Mouse (Mus musculus) c-Kit-positive CD71-positive TER-119-positive erythroid progenitor cells, embryonic 14.5 days (primary cell): ENCODE data around the gene Zmiz1.

Source experiments
- DNase-seq: peaks from one replicate; pipeline ENCODE4 v3.0.0-alpha.2; 2013; ENCODE audit warnings: low spot score

Zmiz1 gene

DNA sequence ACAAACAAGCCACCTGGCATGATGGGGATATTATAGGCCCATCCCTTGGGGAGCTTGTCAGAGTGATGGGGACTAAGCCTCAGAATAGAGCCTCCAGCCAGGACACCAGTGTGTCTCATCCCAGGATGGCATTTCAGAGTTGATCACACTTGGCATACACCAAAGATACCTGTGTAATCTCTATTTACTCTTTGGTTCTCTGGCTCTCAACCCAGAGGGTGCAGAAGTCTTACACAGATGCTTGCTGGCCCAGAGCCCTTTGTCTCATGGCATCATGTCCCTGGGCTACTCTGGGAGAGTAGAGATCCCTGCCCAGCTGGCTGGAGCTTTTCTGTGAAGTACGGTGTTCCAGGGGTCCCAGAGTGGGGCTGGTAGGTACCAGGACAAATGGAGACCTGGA is 78.4 kb downstream of the Zmiz1 start:
- DNase-seq, result no peak

DNA sequence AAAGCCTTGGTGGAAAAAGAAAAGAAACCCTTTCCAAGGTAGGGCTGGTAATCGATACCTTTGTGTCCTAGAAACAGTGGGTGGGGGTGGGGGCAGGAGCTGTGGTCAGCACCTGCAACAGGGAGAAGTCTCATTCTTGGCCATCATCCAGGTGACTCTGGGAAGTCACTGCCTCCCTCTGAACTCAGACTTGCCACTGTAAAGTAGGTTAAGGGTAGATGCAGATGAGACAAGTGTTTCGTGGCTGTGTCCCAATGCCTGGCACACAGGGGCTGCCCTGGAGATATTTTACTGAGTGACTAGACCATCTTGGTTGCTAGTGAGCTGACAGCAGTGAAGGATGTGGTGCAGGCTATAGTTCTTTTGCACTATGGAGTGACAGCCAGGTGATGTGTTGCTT is 79.5 kb downstream of the Zmiz1 start:
- DNase-seq, result no peak

DNA sequence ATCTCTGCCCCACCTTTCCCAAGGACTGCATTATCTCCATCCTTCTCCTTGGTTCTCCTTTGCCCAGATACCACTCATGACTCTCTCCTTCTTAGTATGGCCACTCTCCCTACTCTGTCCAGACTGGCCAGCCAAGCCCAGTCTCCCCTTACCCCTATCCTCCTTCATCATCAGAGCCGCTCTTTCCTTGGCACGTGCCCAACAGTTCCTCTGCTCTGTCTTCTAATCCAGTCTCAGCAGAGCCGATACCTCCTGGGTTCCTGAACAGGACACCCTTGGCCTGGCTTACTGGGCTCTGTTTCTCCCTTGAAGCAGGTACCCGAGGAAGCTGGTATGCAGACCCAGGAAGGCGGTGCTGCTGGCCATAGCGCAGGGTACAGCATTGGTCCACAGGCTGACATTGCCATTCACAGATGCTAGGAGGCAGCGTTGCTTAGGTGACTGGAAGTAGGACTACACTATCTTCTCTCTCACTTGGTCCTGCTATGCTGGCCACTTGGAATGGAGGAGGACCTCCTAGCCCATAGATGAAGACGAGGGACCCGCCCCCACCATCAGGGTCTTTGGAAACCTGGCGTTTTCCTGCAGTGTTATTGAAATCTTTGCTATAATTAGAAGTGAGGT is 80.6 kb downstream of the Zmiz1 start:
- no peak for DNase-seq

GRCm38 (mm10) chr14:25540172-25540571 is 81.2 kb downstream of the Zmiz1 start:
- DNase-seq, result no peak

- DNase-seq, result no peak
Measured at GRCm38 (mm10) chr14:25541213-25541612, 82.2 kb downstream of the Zmiz1 start.

GRCm38 (mm10) chr14:25543098-25543497 is 84.1 kb downstream of the Zmiz1 start:
- DNase-seq, result no peak

- DNase-seq, result no peak
Measured at GRCm38 (mm10) chr14:25543927-25544326, 84.9 kb downstream of the Zmiz1 start.

GRCm38 (mm10) chr14:25546852-25547621 is 88.1 kb downstream of the Zmiz1 start:
- DNase-seq, result no peak

DNA sequence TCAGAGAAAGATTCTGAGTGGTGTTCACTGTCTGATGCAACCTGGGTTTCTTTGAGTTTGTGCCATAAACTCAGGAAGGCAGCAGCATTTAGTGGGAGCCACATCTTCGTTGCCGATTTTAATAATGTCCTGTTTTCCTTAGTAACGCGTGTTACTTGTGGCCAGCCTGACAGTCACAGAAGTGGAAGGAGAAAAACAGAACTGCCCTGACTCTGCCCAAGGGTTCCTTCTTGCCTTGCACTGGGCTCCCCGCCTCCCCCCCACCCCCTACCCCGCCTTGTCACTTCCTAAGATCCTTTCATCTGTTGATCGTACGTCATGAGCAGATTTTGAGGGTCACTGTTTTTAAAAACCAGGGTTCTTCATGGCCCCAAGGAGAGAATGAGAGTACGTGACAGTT is 88.9 kb downstream of the Zmiz1 start:
- no peak for DNase-seq

GRCm38 (mm10) chr14:25548650-25549049 is 89.7 kb downstream of the Zmiz1 start:
- DNase-seq, result no peak

- no peak for DNase-seq
Measured at GRCm38 (mm10) chr14:25549125-25549524, 90.1 kb downstream of the Zmiz1 start.

DNA sequence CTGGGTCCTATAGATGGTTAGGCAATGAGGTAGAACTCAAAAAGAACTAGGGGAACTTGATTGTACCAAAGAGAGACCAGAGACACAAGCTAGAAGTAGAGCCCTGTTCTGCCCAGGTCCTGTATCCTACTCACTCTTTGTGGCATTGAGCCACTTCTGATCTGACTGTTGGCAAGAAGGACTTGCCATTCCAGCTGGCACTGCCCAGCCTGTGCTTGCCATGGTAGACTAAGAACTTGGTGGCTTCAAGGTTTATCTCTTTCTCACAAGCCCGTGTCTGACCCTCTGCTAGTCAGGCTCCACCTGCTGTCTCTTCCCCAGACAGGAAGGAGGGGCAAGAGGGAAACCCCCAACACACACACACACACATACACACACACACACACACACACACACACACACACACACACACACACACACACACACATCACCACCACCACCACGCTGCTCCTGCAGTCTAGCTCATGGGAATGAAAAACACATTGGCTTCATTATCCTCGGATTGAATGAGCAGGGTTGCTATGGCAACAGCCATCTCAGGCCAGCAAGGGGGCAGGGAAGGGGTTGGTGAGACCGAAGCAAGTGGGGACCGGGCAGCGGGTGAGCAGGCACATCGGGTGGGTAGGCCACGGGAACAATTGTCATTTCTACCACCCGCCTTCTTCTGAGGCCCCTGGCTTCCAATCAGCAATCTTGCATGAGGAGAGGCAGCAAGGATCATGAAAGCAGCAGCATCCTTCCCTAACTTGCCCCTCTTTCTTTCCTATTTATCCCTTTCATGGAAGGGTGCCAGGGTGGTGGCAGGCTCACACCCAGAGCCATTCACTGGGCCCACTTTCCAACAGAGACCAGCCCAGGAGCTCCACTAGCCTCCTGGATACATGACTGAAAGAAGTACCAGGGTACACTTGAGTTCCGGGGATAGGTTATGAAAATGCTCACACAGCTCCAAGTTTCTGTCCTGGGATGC is 91.2 kb downstream of the Zmiz1 start:
- no peak for DNase-seq

DNA sequence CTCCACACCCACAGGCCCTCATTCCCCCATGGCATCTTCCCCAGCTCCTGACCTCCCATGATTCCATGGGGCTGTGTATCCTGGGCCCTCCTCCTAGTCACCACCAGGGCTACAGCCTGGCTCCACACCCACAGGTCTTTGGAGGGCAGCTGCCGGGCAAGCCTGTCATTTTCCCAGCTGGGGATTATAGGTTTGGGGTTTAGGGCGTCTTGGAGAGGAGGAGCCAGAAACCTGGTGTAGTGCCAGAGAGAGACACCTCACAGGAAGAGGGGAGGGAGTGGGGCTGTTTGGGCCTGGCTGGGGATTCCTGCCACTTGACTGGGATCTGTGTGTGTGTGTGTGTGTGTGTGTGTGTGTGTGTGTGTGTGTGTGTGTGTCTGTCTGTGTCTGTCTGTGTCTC is 92.7 kb downstream of the Zmiz1 start:
- DNase-seq, result no peak

DNA sequence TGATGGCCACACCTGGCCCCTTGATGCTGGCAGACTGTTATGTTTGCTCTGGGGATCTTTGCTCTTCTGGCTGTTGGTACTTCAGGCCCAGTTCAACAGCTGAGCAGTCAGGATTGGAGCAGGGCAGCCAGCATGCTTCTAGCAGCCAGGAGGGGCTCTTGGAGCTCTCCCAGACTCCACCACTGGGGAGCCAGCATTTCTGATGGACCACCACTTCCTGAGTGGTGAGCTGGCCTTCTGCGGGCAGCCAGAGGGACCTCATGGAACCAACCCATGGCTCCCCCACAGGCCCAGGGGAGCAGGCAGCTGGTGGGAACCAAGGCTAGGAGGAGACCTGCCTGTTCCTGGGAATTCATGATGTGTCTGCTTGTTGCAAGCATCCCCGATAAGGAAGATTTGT is 94.4 kb downstream of the Zmiz1 start:
- DNase-seq, result no peak

GRCm38 (mm10) chr14:25554781-25555180 is 95.8 kb downstream of the Zmiz1 start:
- DNase-seq, result no peak

DNA sequence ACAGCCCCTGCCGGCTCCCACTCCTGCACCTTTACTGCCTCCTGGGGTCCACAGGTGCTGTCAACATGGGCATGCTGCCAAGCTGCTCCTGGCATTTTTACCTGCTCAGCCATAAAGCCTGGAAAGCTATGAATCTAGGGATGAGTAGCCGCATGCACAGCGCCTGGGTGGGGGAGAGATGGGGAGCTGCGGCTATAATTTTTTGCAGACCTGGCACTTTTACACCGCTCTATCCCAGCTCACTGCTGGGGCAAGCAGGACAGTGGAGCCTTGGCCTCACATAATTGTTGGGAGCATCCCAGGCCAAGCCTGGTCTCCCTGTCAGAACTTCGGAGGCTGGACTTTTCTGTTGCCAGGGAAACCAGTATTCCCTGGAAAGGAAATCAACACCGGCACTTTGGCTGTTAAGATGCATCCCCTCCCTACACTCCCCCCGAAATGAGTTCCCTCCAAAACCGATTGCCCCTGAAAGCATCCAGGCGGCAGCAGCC is 96.4 kb downstream of the Zmiz1 start:
- DNase-seq, result no peak

GRCm38 (mm10) chr14:25555848-25556247 is 96.9 kb downstream of the Zmiz1 start:
- DNase-seq, result no peak

- no peak for DNase-seq
Measured at GRCm38 (mm10) chr14:25557014-25557413, 98.0 kb downstream of the Zmiz1 start.

DNA sequence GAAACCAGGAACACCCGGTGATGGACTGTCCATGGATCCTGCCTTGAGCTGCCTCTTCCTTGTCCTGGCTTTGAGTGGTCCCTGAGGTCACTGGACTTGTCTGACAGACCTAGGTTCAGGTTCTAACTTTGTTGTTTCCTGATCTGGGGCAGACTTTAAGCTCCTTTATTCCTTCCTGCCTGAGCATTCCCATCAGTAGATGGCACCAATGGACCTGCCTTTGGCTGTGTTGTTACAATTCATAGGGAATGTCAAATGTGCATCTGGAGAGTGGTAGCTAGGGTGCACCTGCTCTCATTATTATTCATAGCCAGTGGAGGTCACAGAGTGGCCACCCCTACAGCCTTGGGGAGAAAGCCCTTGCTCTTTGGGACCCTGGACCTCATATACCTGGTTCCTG is 99.5 kb downstream of the Zmiz1 start:
- DNase-seq, result no peak

- no peak for DNase-seq
Measured at GRCm38 (mm10) chr14:25559907-25560306, 100.9 kb downstream of the Zmiz1 start.

GRCm38 (mm10) chr14:25560841-25561240 is 101.9 kb downstream of the Zmiz1 start:
- DNase-seq, result no peak

DNA sequence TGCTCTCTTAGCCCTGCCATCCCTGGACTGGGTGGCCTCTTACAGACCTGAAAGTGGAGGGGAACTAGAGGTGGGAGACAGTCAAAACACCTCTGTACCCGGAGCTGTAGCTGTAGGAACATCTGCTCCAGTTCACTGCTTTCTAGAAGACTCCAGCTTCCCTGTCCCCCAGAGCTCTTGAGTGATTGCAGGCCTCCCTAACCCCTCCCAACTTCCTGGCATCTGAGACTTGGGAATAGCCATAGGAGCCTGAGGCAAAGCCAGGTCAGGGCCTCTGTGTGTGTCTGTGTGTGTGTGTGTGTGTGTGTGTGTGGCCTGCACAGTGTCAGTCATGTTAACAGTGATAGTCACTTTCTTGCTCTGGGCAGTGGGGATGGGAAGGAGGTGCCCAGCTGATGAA is 102.7 kb downstream of the Zmiz1 start:
- DNase-seq, result no peak

DNA sequence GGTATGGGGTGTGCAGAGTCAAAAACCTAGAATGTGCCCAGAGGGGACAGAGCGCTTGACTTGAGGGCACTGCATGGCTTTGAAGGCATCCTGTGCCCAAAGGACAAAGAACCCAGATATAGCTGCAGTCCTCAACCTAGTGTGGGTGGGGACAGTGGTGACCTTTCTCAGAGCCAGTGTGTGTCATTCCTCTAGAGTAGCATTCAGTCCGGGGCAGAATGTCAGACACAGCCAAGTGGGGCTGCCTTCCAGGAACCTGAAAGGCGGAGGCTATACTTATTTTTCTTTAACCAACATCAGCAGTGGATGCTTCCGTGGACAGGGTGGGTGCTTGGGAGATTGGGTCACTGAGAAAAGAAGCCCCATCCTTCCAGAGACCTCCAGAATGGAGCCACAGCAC is 103.5 kb downstream of the Zmiz1 start:
- DNase-seq, result no peak
